Mouse (Mus musculus): ENCODE data around the gene Elf2. TPM values are rescaled to one million over a fixed set of nuclear protein-coding genes. Genes with fewer than 3 reads are reported as not detected.

Gene Elf2
- polyA plus RNA-seq (2012; rRNA removed): 50.6 and 53.6 TPM in 2 replicates

GRCm38 (mm10) chr3:51340552-51341267 lies at the start of gene Elf2:
Gene Elf2 (minus strand): TSS chr3:51340663.

GRCm38 (mm10) chr3:51224363-51225225 lies 115.9 kb downstream of the Elf2 start, which contains the start of gene Noct:
Gene Noct (plus strand): TSS chr3:51224447.

Other genes starting within 250 kb of the Elf2 start
- 20.2 and 22.3 TPM in 2 replicates for gene Noct, start 116.2 kb downstream of the Elf2 start, polyA plus RNA-seq (2012; rRNA removed)
- 244 and 319 TPM in 2 replicates for gene Mgarp, start 56.1 kb upstream of the Elf2 start, polyA plus RNA-seq (2012; rRNA removed)
- gene Ndufc1, start 68.3 kb upstream of the Elf2 start, polyA plus RNA-seq (2012; rRNA removed): 126 and 177 TPM in 2 replicates
- gene Naa15, start 74.5 kb upstream of the Elf2 start, polyA plus RNA-seq (2012; rRNA removed): 1.6 and 2.3 TPM in 2 replicates
- 11.5 and 12.3 TPM in 2 replicates for gene Rab33b, start 143.3 kb upstream of the Elf2 start, polyA plus RNA-seq (2012; rRNA removed)
- gene Setd7, start 220.2 kb upstream of the Elf2 start, polyA plus RNA-seq (2012; rRNA removed): 25.1 and 29.5 TPM in 2 replicates

Measured in ovary, adult 2 months (tissue).